Mouse (Mus musculus): ENCODE data around the gene Dst. TPM values are rescaled to one million over a fixed set of nuclear protein-coding genes. Genes with fewer than 3 reads are reported as not detected.
A peak's percentile ranks its signal among the peaks of the same experiment; 100 is the strongest.

Gene Dst
- polyA plus RNA-seq, 1 experiment, result 49.7 TPM

DNA sequence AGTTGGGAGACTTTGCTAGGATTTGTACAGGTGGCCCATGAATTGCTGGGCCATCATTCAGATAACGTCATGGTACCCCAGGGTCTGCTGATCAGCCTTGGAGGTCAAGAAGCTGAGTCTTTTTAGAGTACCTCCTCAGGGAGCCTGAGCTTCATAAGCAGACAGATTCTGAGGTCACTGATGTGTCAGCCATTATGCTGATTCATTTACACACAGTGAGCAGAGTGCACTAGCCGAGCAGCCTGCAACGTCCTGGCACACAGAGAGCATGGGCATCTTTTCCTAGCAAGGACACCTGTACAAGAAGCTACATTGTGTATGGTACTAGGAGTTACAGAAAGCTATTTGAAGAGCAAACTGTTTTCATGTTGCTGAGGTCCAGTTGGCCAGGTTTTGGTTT lies 134.3 kb downstream of the Dst start:
- TF ChIP-seq MYOD1 (IDR thresholded peaks at IDR 0.05; ENCODE audit: control insufficient read depth in 1 of 3, insufficient read length in 2 of 3, low read depth in 2 of 3), result no peak
- TF ChIP-seq USF1 (IDR thresholded peaks at IDR 0.05; ENCODE audit: low read depth), result no peak
- TF ChIP-seq TCF12 (IDR thresholded peaks at IDR 0.05; ENCODE audit: insufficient read depth, poor library complexity, severe bottlenecking), result no peak
- no peak for TF ChIP-seq POLR2A (IDR thresholded peaks at IDR 0.05; ENCODE audit: insufficient read length, low read depth)
- TF ChIP-seq SRF (IDR thresholded peaks at IDR 0.05; ENCODE audit: control insufficient read depth, insufficient read length, low read depth), result no peak
- no peak for TF ChIP-seq MAX (IDR thresholded peaks at IDR 0.05; ENCODE audit: low read depth)
- TF ChIP-seq CEBPB (IDR thresholded peaks at IDR 0.05; ENCODE audit: insufficient read depth, poor library complexity, severe bottlenecking), result no peak
- Histone ChIP-seq H3K27me3 (ENCODE audit: control insufficient read depth, insufficient read depth, insufficient read length) (no peaks in the 10 kb centered on the region), H3ac (ENCODE audit: control insufficient read depth, insufficient read length) (no peak overlapping the region), H3K79me2 (ENCODE audit: control insufficient read depth, insufficient read depth) (peaks cover 84% of the 10 kb centered on the region), H3K4me3 (no peak overlapping the region), H3K4me2 (ENCODE audit: low read depth) (peak overlapping the region; percentile 34), H3K36me3 (ENCODE audit: control insufficient read depth, insufficient read depth) (no peaks in the 10 kb centered on the region)

DNA sequence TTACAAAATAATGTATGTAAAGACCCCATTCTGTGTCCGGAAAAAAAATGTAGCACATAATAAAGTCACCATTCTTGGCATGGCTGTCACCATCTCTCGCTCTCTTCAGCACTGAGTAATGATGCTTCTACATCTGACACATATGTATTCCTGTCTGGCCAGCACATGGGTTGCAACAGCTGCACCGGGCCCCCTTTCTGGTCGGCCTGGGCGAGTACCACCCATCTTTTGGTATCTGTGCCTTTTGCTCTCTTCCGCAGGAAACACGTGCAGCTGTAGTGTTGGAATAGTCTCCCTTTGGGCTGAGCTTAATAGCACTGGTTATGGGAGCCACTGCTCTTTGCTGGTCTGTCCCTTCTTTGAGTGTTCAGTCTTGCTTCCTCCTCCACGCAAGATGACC lies 135.3 kb downstream of the Dst start:
- Histone ChIP-seq H3K27me3 (ENCODE audit: control insufficient read depth, insufficient read depth, insufficient read length) (no peaks in the 10 kb centered on the region), H3K4me2 (ENCODE audit: low read depth) (peak overlapping the region; percentile 57), H3K36me3 (ENCODE audit: control insufficient read depth, insufficient read depth) (no peaks in the 10 kb centered on the region), H3K4me3 (no peak overlapping the region), H3ac (ENCODE audit: control insufficient read depth, insufficient read length) (no peak overlapping the region), H3K79me2 (ENCODE audit: control insufficient read depth, insufficient read depth) (peaks cover 84% of the 10 kb centered on the region)
- TF ChIP-seq TCF12 (IDR thresholded peaks at IDR 0.05; ENCODE audit: insufficient read depth, poor library complexity, severe bottlenecking), result peak; percentile 8
- TF ChIP-seq SRF (IDR thresholded peaks at IDR 0.05; ENCODE audit: control insufficient read depth, insufficient read length, low read depth), result no peak
- no peak for TF ChIP-seq TCF3 (IDR thresholded peaks at IDR 0.05; ENCODE audit: insufficient read length, low read depth)
- TF ChIP-seq POLR2A (IDR thresholded peaks at IDR 0.05; ENCODE audit: insufficient read length, low read depth), result no peak
- TF ChIP-seq MYOG (IDR thresholded peaks at IDR 0.05; ENCODE audit: control insufficient read depth in 1 of 3, insufficient read depth in 1 of 3, insufficient read length in 2 of 3, low read depth in 2 of 3), result peak in 2 of 3 experiments; percentile 64 to 90
- TF ChIP-seq MAX (IDR thresholded peaks at IDR 0.05; ENCODE audit: low read depth), result no peak
- no peak for TF ChIP-seq USF1 (IDR thresholded peaks at IDR 0.05; ENCODE audit: low read depth)
- TF ChIP-seq CEBPB (IDR thresholded peaks at IDR 0.05; ENCODE audit: insufficient read depth, poor library complexity, severe bottlenecking), result no peak
- no peak for TF ChIP-seq POLR2AphosphoS2 (IDR thresholded peaks at IDR 0.05; ENCODE audit: insufficient read length, low read depth)
- no peak for TF ChIP-seq E2F4 (IDR thresholded peaks at IDR 0.05; ENCODE audit: insufficient read depth)
- TF ChIP-seq MYOD1 (IDR thresholded peaks at IDR 0.05; ENCODE audit: control insufficient read depth in 1 of 3, insufficient read length in 2 of 3, low read depth in 2 of 3), result peak in 2 of 3 experiments; percentile 83 to 86
- no peak for TF ChIP-seq REST (IDR thresholded peaks at IDR 0.05; ENCODE audit: insufficient read depth, insufficient read length)

DNA sequence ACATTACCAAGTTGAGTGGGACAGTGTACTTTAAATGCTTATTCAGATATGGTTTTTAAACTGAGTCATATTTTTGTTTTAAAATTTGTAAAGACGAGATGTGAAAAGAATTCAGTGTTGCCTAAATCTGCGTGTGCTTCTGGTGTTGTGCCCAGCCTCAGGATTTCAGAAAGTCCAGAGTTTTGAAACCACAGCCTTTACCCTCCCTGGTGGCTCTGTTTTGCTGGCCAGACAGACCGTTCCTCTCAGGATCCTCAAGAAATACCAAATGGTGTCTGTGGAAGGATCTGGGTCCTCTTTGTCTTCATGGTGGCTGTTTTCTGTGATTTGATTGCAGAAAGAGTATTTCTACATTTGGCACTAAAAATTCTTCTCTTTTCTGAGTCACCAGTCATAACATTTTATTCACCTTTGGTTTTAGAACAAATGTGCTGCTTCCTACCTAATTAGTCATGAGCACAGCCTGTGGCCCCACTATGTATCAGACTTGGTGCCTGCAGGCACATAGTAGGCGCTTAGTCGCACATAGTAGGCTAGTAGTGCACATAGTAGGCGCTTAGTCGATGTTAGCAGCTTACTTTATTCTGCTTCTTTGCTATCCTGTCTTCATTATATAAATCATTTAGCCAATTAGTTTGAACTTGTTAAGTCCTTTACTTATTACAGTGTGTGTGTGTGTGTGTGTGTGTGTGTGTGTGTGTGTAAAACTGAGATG lies 136.0 kb downstream of the Dst start:
- Histone ChIP-seq H3K4me3 (no peak overlapping the region), H3K4me2 (ENCODE audit: low read depth) (peak overlapping the region; percentile 57), H3K36me3 (ENCODE audit: control insufficient read depth, insufficient read depth) (no peaks in the 10 kb centered on the region), H3ac (ENCODE audit: control insufficient read depth, insufficient read length) (no peak overlapping the region), H3K27me3 (ENCODE audit: control insufficient read depth, insufficient read depth, insufficient read length) (no peaks in the 10 kb centered on the region), H3K79me2 (ENCODE audit: control insufficient read depth, insufficient read depth) (peaks cover 84% of the 10 kb centered on the region)
- TF ChIP-seq CEBPB (IDR thresholded peaks at IDR 0.05; ENCODE audit: insufficient read depth, poor library complexity, severe bottlenecking) (peak; percentile 33; the same call in 1 of the 2 replicates), USF1 (IDR thresholded peaks at IDR 0.05; ENCODE audit: low read depth) (no peak), SRF (IDR thresholded peaks at IDR 0.05; ENCODE audit: control insufficient read depth, insufficient read length, low read depth) (no peak)

DNA sequence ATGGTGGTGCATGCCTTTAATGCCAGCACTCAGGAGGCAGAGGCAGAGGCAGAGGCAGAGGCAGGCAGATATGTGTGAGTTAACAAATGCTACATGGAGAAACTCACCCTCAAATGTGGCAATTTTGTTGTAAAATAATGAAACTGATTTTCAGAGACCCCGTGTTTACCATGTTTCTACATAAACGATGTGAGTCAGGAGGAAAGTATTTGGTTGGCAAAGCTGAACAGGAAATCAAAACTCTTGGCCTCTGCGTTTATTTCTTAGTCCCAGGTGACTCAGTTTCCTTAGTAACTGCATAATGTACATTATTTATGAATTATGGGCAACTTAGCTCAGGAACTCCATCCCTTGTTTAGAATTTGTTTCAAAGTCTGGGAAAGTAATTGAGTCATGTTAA lies 136.7 kb downstream of the Dst start:
- Histone ChIP-seq H3K27me3 (ENCODE audit: control insufficient read depth, insufficient read depth, insufficient read length) (no peaks in the 10 kb centered on the region), H3K4me2 (ENCODE audit: low read depth) (peak overlapping the region; percentile 57), H3K79me2 (ENCODE audit: control insufficient read depth, insufficient read depth) (peaks cover 84% of the 10 kb centered on the region), H3K36me3 (ENCODE audit: control insufficient read depth, insufficient read depth) (no peaks in the 10 kb centered on the region), H3K4me3 (no peak overlapping the region), H3ac (ENCODE audit: control insufficient read depth, insufficient read length) (no peak overlapping the region)
- TF ChIP-seq CEBPB (IDR thresholded peaks at IDR 0.05; ENCODE audit: insufficient read depth, poor library complexity, severe bottlenecking) (0 out of 2 replicates have a peak, but pooled peaks have one; percentile 13), POLR2AphosphoS2 (IDR thresholded peaks at IDR 0.05; ENCODE audit: insufficient read length, low read depth) (no peak), SRF (IDR thresholded peaks at IDR 0.05; ENCODE audit: control insufficient read depth, insufficient read length, low read depth) (no peak), MAX (IDR thresholded peaks at IDR 0.05; ENCODE audit: low read depth) (no peak), E2F4 (IDR thresholded peaks at IDR 0.05; ENCODE audit: insufficient read depth) (no peak)

DNA sequence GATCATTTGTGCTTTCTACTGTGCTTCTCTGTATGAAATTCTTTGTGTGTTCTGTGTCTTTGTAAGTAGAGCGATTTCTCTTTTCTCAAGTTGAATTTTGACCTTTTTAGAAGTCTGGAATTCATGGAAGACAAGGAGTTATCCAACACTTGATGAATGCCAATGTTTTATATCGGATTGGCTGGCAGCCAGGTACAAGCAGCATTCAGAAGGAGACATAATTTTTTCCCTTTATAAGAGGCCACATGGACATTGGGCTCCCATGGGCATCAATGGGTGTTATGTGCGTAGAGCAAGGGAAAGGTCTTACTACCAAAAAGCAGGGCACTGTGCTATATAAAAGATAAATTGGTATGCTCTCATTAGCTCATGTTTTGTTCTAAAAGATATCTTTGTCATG lies 139.3 kb downstream of the Dst start:
- H3K4me2 ChIP-seq (ENCODE audit: low read depth), result no peak overlapping the region
- no peaks in the 10 kb centered on the region for H3K36me3 ChIP-seq (ENCODE audit: control insufficient read depth, insufficient read depth)
- no peaks in the 10 kb centered on the region for H3K27me3 ChIP-seq (ENCODE audit: control insufficient read depth, insufficient read depth, insufficient read length)
- TF ChIP-seq TCF3 (IDR thresholded peaks at IDR 0.05; ENCODE audit: insufficient read length, low read depth) (no peak), MAX (IDR thresholded peaks at IDR 0.05; ENCODE audit: low read depth) (no peak), POLR2A (IDR thresholded peaks at IDR 0.05; ENCODE audit: insufficient read length, low read depth) (no peak), POLR2AphosphoS2 (IDR thresholded peaks at IDR 0.05; ENCODE audit: insufficient read length, low read depth) (no peak), MYOD1 (IDR thresholded peaks at IDR 0.05; ENCODE audit: control insufficient read depth in 1 of 3, insufficient read length in 2 of 3, low read depth in 2 of 3) (no peak)
- no peak overlapping the region for H3K4me3 ChIP-seq
- no peak overlapping the region for H3ac ChIP-seq (ENCODE audit: control insufficient read depth, insufficient read length)
- peaks cover 98% of the 10 kb centered on the region for H3K79me2 ChIP-seq (ENCODE audit: control insufficient read depth, insufficient read depth)

All from myocyte (in vitro differentiated cells).